Mouse (Mus musculus) thymus, adult 2 months (tissue): ENCODE measurements around the gene AC134908.4. TPM values are rescaled to one million over a fixed set of nuclear protein-coding genes. Genes with fewer than 3 reads are reported as not detected.
A peak's percentile ranks its signal among the peaks of the same experiment; 100 is the strongest.

ENCODE experiments used
- DNase-seq: peaks from one replicate; pipeline ENCODE4 v3.0.0; 2021
- H3K27ac ChIP-seq: fragments of 200-500 bp; 2 replicates; pipeline ENCODE4 v1.5.1; 2012; ENCODE audit warnings: low read length, control low read depth; ENCODE audit not compliant: control insufficient read depth, insufficient read depth
- H3K27me3 ChIP-seq: fragments of 200-500 bp; 2 replicates; pipeline ENCODE4 v1.6.1; 2012; ENCODE audit warnings: mild to moderate bottlenecking, low read length, moderate library complexity, mixed read lengths; ENCODE audit not compliant: control insufficient read depth, insufficient read depth
- H3K36me3 ChIP-seq: fragments of 200-500 bp; 2 replicates; pipeline ENCODE4 v1.6.1; 2012; ENCODE audit warnings: mild to moderate bottlenecking, low read length, moderate library complexity; ENCODE audit not compliant: control insufficient read depth, insufficient read depth
- H3K4me1 ChIP-seq: fragments of 200-500 bp; replicated peaks from 2 replicates; pipeline ENCODE4 v1.6.1; 2012; ENCODE audit warnings: low read length; ENCODE audit not compliant: control insufficient read depth, insufficient read depth
- H3K4me3 ChIP-seq: fragments of 200-500 bp; 2 replicates; pipeline ENCODE4 v1.5.1; 2012; ENCODE audit warnings: mild to moderate bottlenecking, low read length, control low read depth, moderate library complexity; ENCODE audit not compliant: control insufficient read depth, insufficient read depth
- CTCF ChIP-seq: fragments of 200-500 bp; IDR thresholded peaks from 2 replicates; pipeline ENCODE4 v1.5.1; 2012; ENCODE audit warnings: mild to moderate bottlenecking, control low read depth, low read length, moderate library complexity, borderline replicate concordance; ENCODE audit not compliant: control insufficient read depth, poor library complexity, insufficient read depth; ENCODE audit errors: extremely low read depth
- POLR2A ChIP-seq: fragments of 200-500 bp; IDR thresholded peaks from 2 replicates; pipeline ENCODE4 v1.6.1; 2012; ENCODE audit warnings: mild to moderate bottlenecking, low read length, control low read depth, moderate library complexity; ENCODE audit not compliant: control insufficient read depth, poor library complexity, insufficient read depth; ENCODE audit errors: extremely low read depth
- WGBS: fragments of 180-500 bp; shearing (Covaris S2); methylation state at CpG from one replicate; pipeline ENCODE4 v1.1.7; 2018; 5-methylcytosine and 5-hydroxymethylcytosine counted together
- polyA plus RNA-seq: library from polyadenylated mRNA; depleted of rRNA; stranded (reverse); fragments of >200 nt; gene quantifications from 2 replicates; pipeline ENCODE4 v1.2.3, GENCODE M21; 2012

AC134908.4 gene
- polyA plus RNA-seq, 1 experiment = 1.1 TPM

DNA sequence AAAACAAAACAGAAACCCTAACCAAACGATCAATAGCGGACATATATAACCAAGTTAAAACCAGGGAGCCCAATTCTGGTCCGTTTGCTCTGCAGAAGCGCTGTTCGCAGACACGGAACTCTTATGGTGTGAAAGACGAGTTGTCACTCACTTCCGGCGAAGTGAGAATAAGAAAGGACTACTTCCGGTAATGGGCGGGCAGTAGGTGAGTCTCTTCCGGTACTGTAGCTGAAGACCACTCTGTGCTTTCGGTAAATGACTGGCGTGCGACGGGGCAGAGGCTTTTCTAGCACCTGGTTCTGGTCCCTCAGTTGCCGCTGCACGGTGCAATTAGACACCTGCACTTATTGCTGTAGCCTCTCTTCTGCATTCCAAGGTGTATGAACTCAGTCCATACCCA, 28.0 kb upstream of the AC134908.4 start, which contains the start of gene Wdr24:
Gene Wdr24 (plus strand): TSS at position 176 of the 400 bp plus-strand sequence.
- DNase-seq = peak; percentile 80
- TF ChIP-seq CTCF = no peak
- no peak; the same call in 1 of the 2 replicates for TF ChIP-seq POLR2A
- peaks cover 20% of the 10 kb centered on the region for H3K4me1 ChIP-seq
- WGBS = under 1% methylated on average over 18 of the region's 18 CpGs
- peaks cover 9% of the 10 kb centered on the region; the same call in 1 of the 2 replicates for H3K27me3 ChIP-seq
- no peaks in the 10 kb centered on the region for H3K36me3 ChIP-seq
- peak within 1 kb of the TSS; percentile 50; the same call in 1 of the 2 replicates for H3K27ac ChIP-seq
- peak within 1 kb of the TSS; percentile 96 for H3K4me3 ChIP-seq

DNA sequence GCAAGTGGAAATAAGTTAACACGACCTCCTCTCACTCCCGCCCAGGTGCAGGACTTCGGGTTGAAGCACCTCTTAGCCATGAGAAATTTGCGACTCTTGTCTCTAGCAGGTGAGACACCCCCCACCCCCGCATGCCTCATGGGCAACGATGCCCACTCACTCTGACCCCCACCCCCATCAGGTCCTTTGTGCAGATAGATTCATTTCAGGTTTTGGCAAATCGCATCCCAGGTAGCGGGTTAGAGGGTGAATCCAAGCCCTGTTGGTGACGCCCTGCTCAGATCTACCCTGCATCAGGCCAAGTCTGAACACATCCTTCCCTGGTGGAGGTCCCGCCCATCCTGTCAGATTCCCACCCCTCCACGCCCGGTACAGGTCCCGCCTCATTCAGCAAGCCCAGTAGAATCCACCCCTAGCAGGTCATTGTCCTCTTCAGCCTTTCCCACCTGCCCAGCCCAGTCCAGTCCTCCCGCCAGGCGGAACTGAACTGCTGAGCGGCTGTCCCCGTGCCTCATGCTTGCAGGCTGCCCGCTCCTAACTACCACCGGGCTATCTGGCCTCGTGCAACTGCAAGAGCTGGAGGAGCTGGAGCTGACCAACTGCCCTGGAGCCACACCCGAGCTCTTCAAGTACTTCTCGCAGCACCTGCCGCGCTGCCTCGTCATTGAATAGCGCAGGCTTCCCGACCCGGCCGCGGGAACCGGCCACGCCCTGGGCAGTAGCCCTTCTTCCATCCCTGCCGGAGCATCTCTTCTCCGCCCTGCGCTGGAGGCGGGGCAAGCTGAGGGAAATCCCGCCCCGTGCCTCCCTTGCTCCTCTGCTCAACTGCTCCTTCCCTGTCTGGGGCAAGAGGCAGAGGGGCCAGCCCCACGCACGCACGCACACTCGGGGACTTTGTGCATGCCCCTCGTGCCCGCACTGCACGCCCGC, 23.7 kb upstream of the AC134908.4 start:
- no peak for DNase-seq
- Histone ChIP-seq H3K36me3 (no peaks in the 10 kb centered on the region), H3K4me1 (peaks cover 9% of the 10 kb centered on the region), H3K27me3 (peaks cover 9% of the 10 kb centered on the region; the same call in 1 of the 2 replicates), H3K27ac (no peak overlapping the region), H3K4me3 (no peak overlapping the region)
- TF ChIP-seq CTCF = no peak
- WGBS = 13% methylated on average over 46 of the region's 46 CpGs

DNA sequence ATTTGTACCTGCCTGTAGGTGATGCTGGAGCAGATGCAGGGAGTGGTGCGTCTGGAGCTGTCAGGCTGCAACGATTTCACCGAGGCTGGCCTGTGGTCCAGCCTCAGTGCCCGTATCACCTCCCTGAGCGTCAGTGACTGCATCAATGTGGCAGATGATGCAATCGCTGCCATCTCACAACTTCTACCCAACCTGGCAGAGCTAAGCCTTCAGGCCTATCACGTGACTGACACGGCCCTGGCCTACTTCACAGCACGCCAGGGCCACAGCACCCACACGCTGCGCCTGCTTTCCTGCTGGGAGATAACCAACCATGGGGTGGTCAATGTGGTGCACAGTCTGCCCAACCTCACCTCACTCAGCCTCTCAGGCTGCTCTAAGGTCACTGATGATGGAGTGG, 22.2 kb upstream of the AC134908.4 start:
- TF ChIP-seq CTCF (no peak), POLR2A (no peak)
- H3K27me3 ChIP-seq = peaks cover 9% of the 10 kb centered on the region; the same call in 1 of the 2 replicates
- WGBS = 80% methylated on average over 11 of the region's 11 CpGs

DNA sequence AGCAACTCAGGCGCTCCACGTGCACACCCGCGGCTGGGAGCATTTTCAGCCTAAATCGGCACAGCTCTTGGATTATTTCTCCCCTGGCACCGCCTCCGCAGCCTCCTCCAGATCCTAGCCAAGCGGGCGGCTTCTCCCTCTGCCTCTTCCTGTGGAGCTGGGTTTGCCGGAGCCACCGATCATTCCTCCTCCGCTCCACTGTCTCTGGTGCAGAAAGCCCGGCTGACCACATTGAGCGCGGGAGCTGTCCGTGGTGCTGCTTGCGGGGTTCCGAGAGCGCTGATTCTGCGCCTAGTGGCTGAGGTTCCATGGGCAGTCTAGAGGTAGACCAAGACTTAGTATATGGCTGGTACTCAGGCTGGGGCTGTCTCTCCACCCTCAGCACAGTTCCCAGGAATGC, 18.0 kb upstream of the AC134908.4 start:
- H3K4me1 ChIP-seq = no peaks in the 10 kb centered on the region
- no peak overlapping the region for H3K4me3 ChIP-seq
- DNase-seq = peak; percentile 77
- 0 out of 2 replicates have a peak, but pooled peaks have one; percentile 54 for TF ChIP-seq CTCF
- TF ChIP-seq POLR2A = no peak
- H3K27me3 ChIP-seq = peaks cover 13% of the 10 kb centered on the region; the same call in 1 of the 2 replicates
- H3K27ac ChIP-seq = no peak overlapping the region
- no peaks in the 10 kb centered on the region for H3K36me3 ChIP-seq
- 6% methylated on average over 20 of the region's 20 CpGs for WGBS

More for the DNA sequence above, 22.2 kb upstream of the AC134908.4 start:
- H3K4me1 ChIP-seq = no peaks in the 10 kb centered on the region
- H3K27ac ChIP-seq = no peak overlapping the region
- no peak overlapping the region for H3K4me3 ChIP-seq
- no peak for DNase-seq
- H3K36me3 ChIP-seq = no peaks in the 10 kb centered on the region

DNA sequence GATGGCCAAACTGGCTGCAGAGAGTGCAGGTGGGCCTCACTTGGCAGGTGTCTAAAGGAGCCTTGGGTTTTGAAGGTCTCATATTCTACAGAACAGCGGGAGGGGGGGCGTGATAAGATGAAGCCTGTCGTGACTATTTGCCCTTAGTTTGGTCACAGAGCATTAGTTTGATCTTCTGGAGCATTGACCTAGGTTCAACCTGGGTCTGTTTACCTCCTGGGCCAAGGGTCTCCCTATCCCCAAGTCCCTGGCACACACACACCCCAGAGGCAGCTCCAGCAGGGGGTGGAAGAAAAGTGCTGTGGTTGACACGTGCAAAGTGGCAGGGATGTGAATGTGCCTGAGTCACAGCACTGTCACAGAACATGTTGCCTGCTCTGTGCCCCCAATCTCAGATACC, 15.4 kb upstream of the AC134908.4 start:
- H3K27me3 ChIP-seq = peaks cover 14% of the 10 kb centered on the region; the same call in 1 of the 2 replicates
- TF ChIP-seq CTCF (no peak), POLR2A (no peak)
- H3K27ac ChIP-seq = no peak overlapping the region
- no peak overlapping the region for H3K4me3 ChIP-seq
- H3K36me3 ChIP-seq = no peaks in the 10 kb centered on the region
- WGBS = 65% methylated on average over 4 of the region's 4 CpGs
- DNase-seq = no peak
- no peaks in the 10 kb centered on the region for H3K4me1 ChIP-seq

DNA sequence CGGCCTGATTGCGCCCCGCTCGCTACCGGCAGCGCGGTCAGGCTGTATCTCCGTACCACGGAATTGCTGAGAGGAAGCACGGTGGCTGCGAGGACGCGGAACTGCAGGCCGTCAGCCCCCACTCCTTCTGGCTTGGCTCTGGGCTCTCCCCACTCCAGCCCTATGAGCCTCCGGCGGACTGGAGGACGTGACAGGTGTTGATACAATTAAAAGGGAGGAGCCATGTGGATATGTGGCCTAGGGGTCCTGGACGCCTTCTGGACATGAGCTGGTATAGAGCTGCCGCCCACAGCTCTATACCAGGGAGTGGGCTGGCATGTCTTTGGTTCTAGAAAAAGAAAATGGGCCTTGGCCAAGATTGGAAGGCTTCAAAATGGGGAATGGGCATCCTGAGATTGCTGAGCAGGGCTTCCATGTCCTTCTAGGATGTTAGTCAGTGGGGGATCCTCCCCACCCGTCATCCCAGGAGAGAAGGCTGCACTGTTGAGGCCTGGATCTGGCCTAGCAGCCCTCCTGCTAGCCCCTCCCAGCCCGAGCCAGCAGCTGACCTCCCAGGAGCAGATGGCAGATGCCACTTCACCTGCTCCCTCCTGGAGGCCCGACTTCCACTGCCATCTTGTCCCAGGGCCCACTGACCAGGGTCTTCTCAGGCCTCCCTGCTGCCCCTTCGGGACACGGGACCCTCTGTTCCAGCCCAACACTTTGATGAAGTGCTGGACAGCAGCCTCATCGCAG, 14.3 kb upstream of the AC134908.4 start:
- WGBS = 18% methylated on average over 25 of the region's 25 CpGs
- no peak overlapping the region for H3K27ac ChIP-seq
- H3K36me3 ChIP-seq = no peaks in the 10 kb centered on the region
- 0 out of 2 replicates have a peak overlapping the region, but pooled peaks have one; percentile 2 for H3K4me3 ChIP-seq
- no peak for TF ChIP-seq CTCF
- no peak for TF ChIP-seq POLR2A
- no peak for DNase-seq
- peaks cover 14% of the 10 kb centered on the region; the same call in 1 of the 2 replicates for H3K27me3 ChIP-seq
- H3K4me1 ChIP-seq = no peaks in the 10 kb centered on the region
